Mouse (Mus musculus) heart, adult 2 months (tissue): ENCODE data around the gene Ccdc141. TPM values are rescaled to one million over a fixed set of nuclear protein-coding genes. Genes with fewer than 3 reads are reported as not detected.

Experiments
- DNase-seq, 2 experiments: peaks; one replicate each; pipeline ENCODE4 v3.0.0; 2021
- H3K27ac ChIP-seq: fragments of 200-600 bp; 2 replicates; pipeline ENCODE4 v1.8.1; 2022
- H3K27me3 ChIP-seq: fragments of 200-500 bp; 2 replicates; pipeline ENCODE4 v1.6.1; 2012; ENCODE audit warnings: mild to moderate bottlenecking, low read length, inconsistent platforms, mixed read lengths; ENCODE audit not compliant: control insufficient read depth, insufficient read depth
- H3K36me3 ChIP-seq: fragments of 200-500 bp; 2 replicates; pipeline ENCODE4 v1.6.1; 2012; ENCODE audit warnings: low read length, inconsistent platforms; ENCODE audit not compliant: control insufficient read depth, insufficient read depth
- H3K4me1 ChIP-seq: fragments of 200-500 bp; 2 replicates; pipeline ENCODE4 v1.6.1; 2011; ENCODE audit warnings: low read length; ENCODE audit not compliant: control insufficient read depth, insufficient read depth
- H3K4me3 ChIP-seq: fragments of 200-600 bp; 2 replicates; pipeline ENCODE4 v1.8.1; 2022
- H3K79me2 ChIP-seq: fragments of 200-500 bp; replicated peaks from 2 replicates; pipeline ENCODE4 v1.6.1; 2012; ENCODE audit warnings: mild to moderate bottlenecking, inconsistent platforms, low read length, moderate library complexity, mixed read lengths; ENCODE audit not compliant: control insufficient read depth, insufficient read depth
- H3K9ac ChIP-seq: fragments of 200-500 bp; 2 replicates; pipeline ENCODE4 v1.6.1; 2012; ENCODE audit warnings: low read depth, mild to moderate bottlenecking, control low read depth, inconsistent platforms, low read length, mixed read lengths
- CTCF ChIP-seq: fragments of 200-600 bp; IDR thresholded peaks from 2 replicates; pipeline ENCODE4 v1.8.1; 2022; ENCODE audit warnings: antibody characterized with exemption, mild to moderate bottlenecking, moderate library complexity
- EP300 ChIP-seq: fragments of 200-500 bp; IDR thresholded peaks from 2 replicates; pipeline ENCODE4 v1.6.1; 2011; ENCODE audit warnings: low read depth, low read length, control low read depth; ENCODE audit not compliant: insufficient read depth
- POLR2A ChIP-seq: fragments of 200-500 bp; IDR thresholded peaks from 2 replicates; pipeline ENCODE4 v1.6.1; 2011; ENCODE audit warnings: mild to moderate bottlenecking, low read depth, low read length, control low read depth; ENCODE audit not compliant: insufficient read depth
- WGBS: fragments of 180-500 bp; shearing (Covaris S2); methylation state at CpG from one replicate; pipeline ENCODE4 v1.1.7; 2018; 5-methylcytosine and 5-hydroxymethylcytosine counted together
- intact Hi-C: fragments of 180-260 bp; cut with DNase I; formaldehyde crosslinking; loops from one replicate; pipeline ENCODE4 v1.15.1; 2025
- polyA plus RNA-seq: library from polyadenylated mRNA; depleted of rRNA; stranded (reverse); fragments of >200 nt; gene quantifications from 2 replicates; pipeline ENCODE4 v1.2.3, GENCODE M21; 2012
- total RNA-seq, 2 experiments: library from RNA; stranded (reverse); gene quantifications; 2 replicates each; pipeline ENCODE4 v1.2.3; 2021

The Ccdc141 gene
- total and polyA plus RNA-seq, 3 experiments, result 35.6 to 189 (median 182) TPM

DNA sequence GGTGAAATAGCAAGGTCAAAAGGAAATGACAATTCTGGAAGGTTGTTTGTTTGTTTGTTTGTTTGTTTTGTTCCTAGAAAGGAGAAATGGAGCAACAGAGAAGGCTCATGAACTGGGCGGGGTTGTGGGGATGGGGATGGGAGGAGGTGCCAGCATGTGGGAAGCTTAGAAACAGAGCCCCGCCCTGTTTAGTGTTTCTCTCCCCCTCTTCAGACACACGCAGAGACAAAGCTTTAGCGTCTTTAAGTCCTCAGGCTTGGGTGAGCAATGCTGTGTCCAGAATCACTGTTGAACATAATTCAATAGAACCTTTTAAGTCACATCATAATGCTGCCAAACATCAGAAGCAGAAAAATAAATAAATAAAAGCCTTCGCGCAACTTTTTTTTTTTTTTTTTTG, 96.1 kb downstream of the Ccdc141 start:
- Histone ChIP-seq H3K4me1 (peaks cover under 1% of the 10 kb centered on the region), H3K27me3 (no peaks in the 10 kb centered on the region), H3K4me3 (no peak overlapping the region), H3K9ac (no peak overlapping the region), H3K79me2 (no peaks in the 10 kb centered on the region), H3K27ac (no peak overlapping the region), H3K36me3 (peaks cover 8% of the 10 kb centered on the region)
- intact Hi-C loops, result no loop called here
- 67% methylated on average over 6 of the region's 6 CpGs for WGBS
- TF ChIP-seq EP300 (no peak), POLR2A (no peak), CTCF (no peak)
- DNase-seq, result no peak

DNA sequence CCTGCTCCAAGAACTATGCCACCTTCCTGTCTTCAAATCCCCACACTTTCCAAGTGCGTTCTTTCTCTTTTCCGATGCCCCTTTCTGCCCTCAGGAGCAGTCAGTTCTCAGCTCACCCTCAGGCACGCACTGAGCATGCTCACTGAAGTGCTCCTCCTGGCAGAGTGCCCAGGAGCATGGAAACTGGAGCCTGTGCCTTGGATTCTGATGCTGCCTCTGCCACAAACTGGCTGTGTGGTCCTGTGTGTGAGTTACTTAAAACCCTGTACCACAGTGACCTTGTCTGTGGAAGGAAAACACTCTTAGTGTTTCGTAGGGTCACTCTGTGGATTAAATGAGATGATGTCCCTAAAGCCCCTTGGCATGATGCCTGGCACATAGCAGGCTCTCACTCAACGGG, 96.5 kb downstream of the Ccdc141 start:
- Histone ChIP-seq H3K79me2 (no peaks in the 10 kb centered on the region), H3K4me1 (no peaks in the 10 kb centered on the region; the same call in 1 of the 2 replicates), H3K27me3 (no peaks in the 10 kb centered on the region), H3K9ac (no peak overlapping the region), H3K4me3 (no peak overlapping the region), H3K36me3 (peaks cover 4% of the 10 kb centered on the region), H3K27ac (no peak overlapping the region)
- WGBS, result 45% methylated on average over 5 of the region's 5 CpGs
- TF ChIP-seq EP300 (no peak), POLR2A (no peak), CTCF (no peak)
- peak; percentile 25 to 39 for DNase-seq
- intact Hi-C loops, result no loop called here

DNA sequence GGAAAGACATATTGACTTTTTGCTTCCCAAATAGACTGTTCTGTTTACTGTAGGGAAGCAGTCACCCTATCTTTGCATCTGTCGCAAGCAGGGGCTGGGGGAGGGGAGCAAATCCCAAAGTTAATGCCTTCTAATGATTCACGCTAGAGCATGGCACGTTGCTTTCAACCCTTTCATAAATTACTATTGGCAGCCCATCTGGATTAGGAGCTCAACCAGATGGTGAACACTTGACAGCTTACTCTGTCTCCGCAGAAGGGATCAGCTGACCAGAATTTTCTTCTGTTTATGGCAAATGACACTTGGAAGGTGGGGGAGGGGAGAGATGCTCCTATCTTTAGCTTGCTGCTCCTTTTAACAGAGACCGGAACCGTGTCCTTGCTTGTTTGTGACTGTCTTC, 105.1 kb downstream of the Ccdc141 start:
- 63% methylated on average over 6 of the region's 6 CpGs for WGBS
- Histone ChIP-seq H3K4me3 (no peak overlapping the region), H3K27me3 (no peaks in the 10 kb centered on the region), H3K36me3 (0 out of 2 replicates have a peak, but pooled peaks cover 2% of the 10 kb centered on the region), H3K27ac (no peak overlapping the region), H3K9ac (no peak overlapping the region), H3K4me1 (no peaks in the 10 kb centered on the region), H3K79me2 (no peaks in the 10 kb centered on the region; the same call in 1 of the 2 replicates)
- intact Hi-C loops, result loop anchor here (10.0 kb wide), 2 partner anchors 140 to 280 kb away; no protein-coding TSS in a partner anchor
- TF ChIP-seq POLR2A (no peak), EP300 (no peak), CTCF (no peak)
- no peak for DNase-seq

DNA sequence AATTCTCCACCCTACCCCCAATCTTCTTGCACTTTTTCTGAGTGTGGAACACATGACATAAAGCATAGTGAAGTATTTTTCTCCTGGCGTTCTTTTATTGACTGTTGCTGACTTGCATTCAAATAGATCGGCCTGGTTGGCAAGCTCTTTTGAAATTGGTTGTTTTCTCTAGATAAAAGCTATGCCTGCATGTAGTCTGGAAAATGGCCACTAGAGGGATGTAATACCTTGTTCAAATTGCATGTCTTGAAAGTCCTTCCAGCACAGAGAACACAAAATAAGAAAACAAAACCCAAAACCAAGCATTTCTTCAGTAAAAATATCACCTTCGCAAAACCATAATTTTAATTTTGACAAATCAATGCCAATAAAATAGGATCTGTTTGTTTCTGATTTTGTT, 108.6 kb downstream of the Ccdc141 start:
- Histone ChIP-seq H3K4me3 (no peak overlapping the region), H3K36me3 (no peaks in the 10 kb centered on the region), H3K79me2 (no peaks in the 10 kb centered on the region; the same call in 1 of the 2 replicates), H3K9ac (no peak overlapping the region), H3K27ac (no peak overlapping the region), H3K27me3 (no peaks in the 10 kb centered on the region), H3K4me1 (no peaks in the 10 kb centered on the region)
- TF ChIP-seq CTCF, result peak; percentile 84
- TF ChIP-seq POLR2A, result no peak
- intact Hi-C loops, result loop anchor here (10.0 kb wide), 2 partner anchors 143 to 283 kb away; no protein-coding TSS in a partner anchor
- DNase-seq, result no peak
- WGBS, result 36% methylated on average over 3 of the region's 3 CpGs

DNA sequence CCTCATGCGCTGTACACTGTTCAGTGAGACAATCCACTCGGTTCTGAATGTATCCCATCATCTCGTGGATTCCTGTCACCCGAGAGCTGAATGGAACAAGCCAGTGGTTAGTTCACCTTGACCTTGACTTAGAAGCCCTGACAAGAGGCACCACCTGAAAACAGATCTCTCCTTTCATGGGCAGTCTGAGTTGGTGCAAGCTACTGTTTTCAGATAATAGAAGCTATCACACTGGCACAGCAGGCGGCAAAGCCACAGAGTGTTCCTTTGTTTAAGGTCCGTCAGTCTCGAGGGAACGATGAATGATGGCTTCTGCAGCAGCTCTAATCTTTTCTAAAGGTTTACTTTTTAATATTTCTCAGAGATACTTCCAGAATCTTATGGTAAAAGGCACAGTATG, 110.8 kb downstream of the Ccdc141 start:
- Histone ChIP-seq H3K9ac (no peak overlapping the region), H3K4me1 (no peaks in the 10 kb centered on the region), H3K27ac (no peak overlapping the region), H3K27me3 (no peaks in the 10 kb centered on the region), H3K79me2 (no peaks in the 10 kb centered on the region; the same call in 1 of the 2 replicates), H3K36me3 (no peaks in the 10 kb centered on the region), H3K4me3 (no peak overlapping the region)
- intact Hi-C loops, result no loop called here
- no peak for DNase-seq
- WGBS, result 57% methylated on average over 8 of the region's 8 CpGs
- TF ChIP-seq POLR2A, result no peak
- TF ChIP-seq CTCF, result no peak
- no peak for TF ChIP-seq EP300

DNA sequence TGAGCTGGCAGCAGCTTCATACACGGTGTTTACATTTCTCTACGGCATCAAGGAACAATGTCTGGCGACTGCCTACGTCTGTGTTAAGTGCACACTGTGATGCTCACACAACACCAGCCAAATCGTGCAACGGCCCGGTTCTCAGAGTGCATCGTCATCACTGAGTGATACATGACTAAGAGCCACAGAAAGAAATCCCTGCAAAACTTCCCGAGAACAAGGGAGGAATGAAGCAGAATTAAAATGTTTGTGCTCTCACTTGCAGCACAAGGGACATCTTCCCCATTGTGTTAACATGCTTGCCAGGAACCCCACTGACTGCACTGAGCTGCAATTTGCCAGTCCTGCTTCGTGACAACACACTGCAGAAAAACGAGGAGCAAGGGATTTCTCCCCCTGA, 114.1 kb downstream of the Ccdc141 start:
- no peak overlapping the region for H3K27ac ChIP-seq
- H3K4me3 ChIP-seq, result no peak overlapping the region
- no peak for DNase-seq
- no peaks in the 10 kb centered on the region; the same call in none of the 2 replicates for H3K79me2 ChIP-seq
- TF ChIP-seq CTCF (no peak), POLR2A (no peak)
- intact Hi-C loops, result no loop called here
- no peaks in the 10 kb centered on the region for H3K4me1 ChIP-seq
- no peak overlapping the region for H3K9ac ChIP-seq
- WGBS, result 77% methylated on average over 11 of the region's 11 CpGs
- H3K36me3 ChIP-seq, result no peaks in the 10 kb centered on the region; the same call in 1 of the 2 replicates
- no peaks in the 10 kb centered on the region for H3K27me3 ChIP-seq
